Mouse (Mus musculus): ENCODE results near the gene Vps36.

The Vps36 gene

GRCm38 (mm10) chr8:22214826-22215225, 22.2 kb downstream of the Vps36 start:
- no peak for DNase-seq

DNA sequence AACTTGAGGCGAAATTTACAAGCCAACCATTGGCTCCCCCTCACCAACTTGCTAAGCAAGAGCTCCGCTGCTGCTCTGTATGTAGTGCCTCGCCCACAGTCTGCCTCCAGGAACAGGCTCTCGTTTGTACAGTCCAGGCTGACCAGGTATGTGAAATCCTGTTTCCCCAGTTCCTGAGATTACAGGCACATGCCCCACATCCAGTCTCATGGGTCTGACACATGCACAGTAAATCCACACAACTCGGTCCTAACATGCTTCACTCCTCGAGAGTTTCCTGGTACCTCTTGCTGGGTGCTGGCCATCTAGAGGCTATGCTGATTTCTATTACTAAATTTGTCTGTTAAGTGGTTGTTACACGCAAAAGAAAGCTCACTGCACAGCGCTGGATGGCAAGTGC, 33.8 kb downstream of the Vps36 start:
- DNase-seq, result no peak

DNA sequence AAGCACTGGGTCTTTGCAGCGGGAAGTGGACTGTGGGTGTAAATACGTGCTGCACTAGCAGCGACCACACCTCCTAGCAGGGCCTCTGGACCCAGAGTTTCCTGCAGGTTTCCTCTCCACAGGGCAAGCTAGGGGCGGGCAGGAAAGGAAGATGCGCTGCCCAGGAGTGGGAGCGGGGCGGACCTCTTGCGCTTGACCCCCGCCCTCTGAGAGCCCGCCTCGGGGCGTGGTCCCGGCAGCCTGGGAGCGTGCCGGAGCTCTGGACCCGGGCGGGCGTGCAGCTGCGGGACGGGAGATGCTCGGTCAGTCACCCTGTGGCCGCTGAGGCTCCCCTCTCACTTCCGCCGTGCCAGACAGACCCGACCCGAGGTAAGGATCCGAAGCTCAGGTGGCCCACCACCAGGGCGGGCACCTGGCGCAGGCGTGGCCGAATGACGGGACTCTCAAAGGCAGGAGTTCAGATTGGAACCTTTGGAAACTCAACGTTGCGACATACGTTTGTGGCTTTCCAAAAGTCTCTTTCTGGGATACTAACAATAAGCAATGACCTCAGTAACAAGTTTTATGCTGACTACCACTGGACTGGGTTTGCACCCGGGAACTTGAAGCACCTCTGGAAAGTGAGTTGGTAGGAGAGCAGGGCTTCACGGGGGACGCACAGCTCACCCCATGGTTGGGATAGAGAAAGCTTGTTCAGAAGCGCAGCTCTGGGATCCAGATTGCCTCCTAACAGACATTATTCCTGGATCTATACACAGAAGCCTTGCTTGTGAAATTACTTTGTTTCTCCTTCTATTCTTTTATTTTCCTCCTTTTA, 34.7 kb downstream of the Vps36 start, which contains the start of gene Thsd1:
Thsd1 (plus strand) TSS at position 253 of the 817 bp plus-strand sequence.
- peak; percentile 10 to 44 for DNase-seq

DNA sequence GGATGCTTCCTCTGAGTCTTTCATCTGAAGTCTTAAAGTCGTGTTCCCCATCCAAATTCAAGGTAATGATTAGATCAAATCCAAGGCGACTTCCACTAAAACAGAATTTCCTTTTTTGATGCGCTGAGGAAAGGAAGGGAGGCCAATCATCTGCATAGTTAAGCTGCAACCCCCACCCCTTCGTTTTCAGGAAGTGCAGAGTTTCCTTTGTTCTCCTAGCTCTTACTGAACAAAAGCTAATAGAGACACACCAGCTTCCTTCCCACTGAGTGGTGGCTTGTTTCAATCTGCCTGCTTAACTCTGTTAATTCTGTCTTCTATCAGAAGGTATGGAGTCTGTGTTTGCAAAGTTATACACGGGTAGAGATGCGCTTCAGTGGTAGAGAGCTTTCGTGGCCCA, 36.0 kb downstream of the Vps36 start:
- DNase-seq, result no peak

- DNase-seq, result no peak
These were observed 50.4 kb downstream of the Vps36 start for GRCm38 (mm10) chr8:22242986-22243385.

- DNase-seq, result no peak
These were observed 53.1 kb downstream of the Vps36 start for GRCm38 (mm10) chr8:22245663-22246062.

GRCm38 (mm10) chr8:22247956-22248355, 55.3 kb downstream of the Vps36 start:
- DNase-seq, result no peak

DNA sequence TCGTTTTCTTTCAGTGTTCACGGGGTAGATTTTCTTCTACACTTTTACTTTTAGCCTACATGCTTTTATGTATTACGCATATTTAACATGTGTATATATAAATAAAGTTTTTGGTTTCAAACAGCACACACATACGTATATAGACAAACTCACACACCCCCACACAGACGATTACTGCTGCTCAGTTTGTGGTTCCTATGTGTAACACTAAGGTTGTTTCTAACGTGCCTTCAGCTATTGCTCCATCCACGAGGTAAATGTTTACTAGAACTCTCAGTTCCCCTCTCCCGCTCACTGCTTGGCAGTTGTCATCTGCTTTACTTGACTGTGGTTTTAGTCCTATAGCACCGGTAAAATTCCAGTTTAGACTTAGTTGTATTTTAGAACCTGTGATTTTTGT, 56.5 kb downstream of the Vps36 start:
- DNase-seq, result no peak

DNA sequence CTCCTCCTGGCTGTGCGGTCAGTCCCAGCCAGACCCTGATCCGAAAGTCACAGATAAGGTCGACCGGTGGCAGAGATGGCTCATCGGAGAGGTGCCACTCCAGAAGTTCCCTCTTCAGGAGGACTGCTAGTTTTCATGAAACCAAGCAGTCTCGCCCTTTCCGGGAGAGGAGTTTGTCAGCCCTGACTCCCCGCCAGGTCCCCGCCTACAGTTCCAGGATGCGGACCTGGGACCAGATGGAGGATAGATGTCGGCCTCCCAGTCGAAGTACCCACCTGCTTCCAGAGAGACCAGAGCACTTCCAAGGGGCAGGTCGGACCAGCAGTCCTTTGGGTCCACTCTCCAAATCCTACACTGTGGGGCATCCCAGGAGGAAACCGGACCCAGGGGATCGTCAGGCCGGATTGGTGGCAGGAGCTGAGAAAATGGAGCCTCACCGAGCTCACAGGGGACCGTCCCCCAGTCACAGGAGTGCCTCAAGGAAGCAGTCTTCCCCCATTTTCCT, 66.4 kb downstream of the Vps36 start:
- no peak for DNase-seq

GRCm38 (mm10) chr8:22259531-22259930, 66.9 kb downstream of the Vps36 start:
- DNase-seq, result no peak

DNA sequence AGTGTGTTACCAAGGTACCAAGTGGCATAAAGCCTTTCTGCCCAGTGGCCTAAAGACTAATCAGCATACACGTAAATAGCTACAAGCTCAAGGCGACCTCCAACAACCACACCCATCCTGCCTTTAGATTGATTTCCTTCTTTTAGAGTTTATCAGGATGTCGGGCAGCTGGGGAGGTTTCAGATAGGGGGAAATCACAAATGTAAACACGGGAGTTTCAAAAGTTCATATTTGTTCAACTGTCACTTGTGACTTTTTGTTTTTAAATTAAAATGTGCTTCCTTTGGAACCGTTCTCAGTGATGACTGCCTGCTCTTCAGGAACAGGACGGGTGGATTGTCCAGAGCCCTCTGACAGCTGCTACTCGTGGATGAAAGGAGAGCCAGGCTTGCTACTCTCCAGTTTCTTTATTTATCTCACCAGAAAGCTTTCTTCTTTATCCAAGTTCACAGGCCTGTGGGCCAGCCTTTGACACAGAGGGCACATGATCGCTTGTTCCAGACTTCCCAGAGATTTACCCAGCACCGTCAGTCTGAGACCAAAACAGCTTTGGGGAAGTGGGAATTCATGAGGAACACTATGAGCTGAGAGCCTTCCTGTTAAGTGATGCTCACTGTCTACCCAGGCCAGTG, 67.6 kb downstream of the Vps36 start:
- DNase-seq, result no peak

GRCm38 (mm10) chr8:22262267-22262666, 69.7 kb downstream of the Vps36 start:
- no peak for DNase-seq

GRCm38 (mm10) chr8:22264292-22264691, 71.7 kb downstream of the Vps36 start:
- no peak for DNase-seq

GRCm38 (mm10) chr8:22264787-22265186, 72.2 kb downstream of the Vps36 start:
- no peak for DNase-seq

- no peak for DNase-seq
These were observed 72.6 kb downstream of the Vps36 start for GRCm38 (mm10) chr8:22265194-22265593.

DNA sequence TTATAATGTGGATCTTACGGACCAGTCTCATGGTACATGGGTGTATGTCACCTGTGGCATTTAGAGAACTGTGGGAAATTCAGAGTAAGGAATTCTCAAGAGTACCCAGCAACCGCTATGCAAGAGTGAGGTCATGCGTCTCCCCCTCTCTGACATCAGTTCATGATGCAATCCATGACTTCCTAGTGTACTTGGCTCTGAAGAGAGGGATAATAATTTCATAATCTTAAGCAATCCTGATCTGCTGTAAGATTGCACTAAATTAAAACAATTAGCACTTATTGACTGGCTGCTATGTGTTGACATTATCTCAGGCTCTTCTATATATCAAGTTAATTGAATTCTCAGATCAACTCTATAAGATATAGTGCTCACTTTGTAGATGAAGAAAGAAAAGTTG, 74.2 kb downstream of the Vps36 start:
- DNase-seq, result no peak

All from cerebellum, postnatal 25 days (tissue).